ENCODE assay signal across 8 mouse cellular contexts in the genomic region with DNA sequence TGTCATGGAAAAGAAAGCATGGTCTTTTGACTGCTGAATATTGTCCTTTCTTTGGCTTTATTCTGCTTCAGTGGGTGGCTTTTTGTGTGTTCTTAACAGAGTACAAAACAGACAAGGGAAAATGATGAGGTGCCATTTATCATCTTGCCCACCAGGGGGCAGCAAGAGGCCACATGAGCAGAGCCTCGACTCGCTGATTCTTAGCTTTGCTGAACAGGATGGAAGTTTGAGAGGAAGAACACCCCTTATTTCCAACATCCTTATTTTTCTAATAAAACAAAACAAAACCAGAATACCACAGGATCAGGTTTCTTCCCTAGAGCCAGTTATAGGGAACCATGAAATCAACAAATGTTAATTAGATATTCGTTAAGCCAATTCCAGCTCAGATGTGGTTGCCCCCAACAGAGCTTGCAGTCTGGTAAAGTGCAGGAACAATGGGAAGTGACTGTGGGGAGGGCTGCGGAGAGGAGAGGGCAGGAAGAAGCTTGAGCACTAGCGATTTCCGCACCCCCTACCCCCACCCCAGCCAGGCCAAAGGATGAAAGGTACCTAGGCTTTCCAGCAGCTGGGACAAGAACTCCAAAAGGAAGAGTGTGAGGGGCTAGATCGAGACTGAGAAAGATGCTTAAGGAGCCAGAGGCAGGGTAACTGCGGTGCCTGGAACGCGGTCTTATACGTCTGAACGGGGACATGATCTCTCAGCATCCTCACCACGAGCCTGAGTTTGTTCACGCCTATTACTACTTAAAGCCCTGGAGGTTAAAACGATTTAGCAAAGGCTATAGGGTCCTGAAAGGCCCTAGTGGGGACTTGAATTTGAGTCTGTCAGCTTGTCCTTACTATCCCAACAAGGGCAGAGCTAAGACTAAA. TPM values are rescaled to one million over a fixed set of nuclear protein-coding genes. Genes with fewer than 3 reads are reported as not detected.
DNase-seq lines count a peak whose midpoint lies in the region; ATAC-seq and TF ChIP-seq lines count a peak whose summit lies in the region.

No protein-coding gene starts in this region.

- peak; percentile 34 to 51 for DNase-seq in heart, postnatal 36 days
- peak; percentile 66 for DNase-seq in layer of hippocampus, adult 11-12 months (ENCODE audit: low spot score)
- peak; percentile 82 for DNase-seq in retina, postnatal 1 day
- DNase-seq in yolk sac, embryonic 10.5 days (ENCODE audit: low spot score) = peak; percentile 26

- H3K36me3 ChIP-seq in ES-Bruce4 (ENCODE audit: control insufficient read depth, insufficient read depth, low read length, poor library complexity, severe bottlenecking) = no peaks in the 10 kb centered on the region
- H3K36me3 ChIP-seq in embryonic facial prominence, embryonic 15.5 days = no peaks in the 10 kb centered on the region
- H3K36me3 ChIP-seq in lung, embryonic 16.5 days (ENCODE audit: control insufficient read depth, insufficient read depth, low read length) = no peaks in the 10 kb centered on the region

- WGBS in bone marrow, adult 2 months = 4% methylated on average over 15 of the region's 15 CpGs
- WGBS in embryonic facial prominence, embryonic 15.5 days = under 1% methylated on average over 15 of the region's 15 CpGs
- 4% methylated on average over 15 of the region's 15 CpGs for WGBS in lung, embryonic 16.5 days

- no peaks in the 10 kb centered on the region for H3K4me1 ChIP-seq in ES-Bruce4 (ENCODE audit: control insufficient read depth, insufficient read depth, low read length)
- no peaks in the 10 kb centered on the region for H3K4me1 ChIP-seq in bone marrow, adult 2 months (ENCODE audit: control insufficient read depth, insufficient read depth, low read length)
- peaks cover 9% of the 10 kb centered on the region for H3K4me1 ChIP-seq in embryonic facial prominence, embryonic 15.5 days
- H3K4me1 ChIP-seq in lung, embryonic 16.5 days (replicated peaks; ENCODE audit: control insufficient read depth, insufficient read depth, low read length) = peaks cover 10% of the 10 kb centered on the region

- peak overlapping the region; percentile 13; the same call in 1 of the 2 replicates for H3K4me3 ChIP-seq in ES-Bruce4 (ENCODE audit: low read depth, low read length)
- no peak overlapping the region for H3K4me3 ChIP-seq in bone marrow, adult 2 months (replicated peaks; ENCODE audit: control insufficient read depth, low read depth, low read length)
- no peak overlapping the region for H3K4me3 ChIP-seq in embryonic facial prominence, embryonic 15.5 days (replicated peaks)
- H3K4me3 ChIP-seq in lung, embryonic 16.5 days (ENCODE audit: low read length) = no peak overlapping the region

- peak; percentile 66 for ATAC-seq in embryonic facial prominence, embryonic 15.5 days (ENCODE audit: insufficient number of reproducible peaks, low FRiP score, low TSS enrichment, low read depth)
- peak; percentile 62; the same call in 1 of the 2 replicates for ATAC-seq in lung, embryonic 16.5 days (ENCODE audit: low read depth)

- TF ChIP-seq EP300 in ES-Bruce4 (IDR thresholded peaks at IDR 0.05; ENCODE audit: insufficient read depth, low read depth, low read length) = no peak

- TF ChIP-seq POLR2A in ES-Bruce4 (IDR thresholded peaks at IDR 0.05; ENCODE audit: insufficient read depth, low read length) = no peak
- TF ChIP-seq POLR2A in bone marrow, adult 2 months (IDR thresholded peaks at IDR 0.05; ENCODE audit: borderline replicate concordance, control insufficient read depth, low read depth, low read length) = no peak

- H3K27me3 ChIP-seq in ES-Bruce4 (ENCODE audit: control insufficient read depth, insufficient read depth, low read length, poor library complexity, severe bottlenecking) = no peaks in the 10 kb centered on the region
- H3K27me3 ChIP-seq in embryonic facial prominence, embryonic 15.5 days = 0 out of 2 replicates have a peak, but pooled peaks cover 4% of the 10 kb centered on the region
- H3K27me3 ChIP-seq in lung, embryonic 16.5 days (ENCODE audit: control insufficient read depth, insufficient read depth, low read depth, low read length) = no peaks in the 10 kb centered on the region

- intact Hi-C loops in heart, postnatal 36 days (cut with DNase I) = loop anchor here (2.0 kb wide), 1 partner anchor 72 kb away; no protein-coding TSS in a partner anchor

- H3K9me3 ChIP-seq in ES-Bruce4 (replicated peaks; ENCODE audit: control insufficient read depth, insufficient read depth, low read length, poor library complexity, severe bottlenecking) = no peaks in the 10 kb centered on the region
- H3K9me3 ChIP-seq in embryonic facial prominence, embryonic 15.5 days (replicated peaks) = no peaks in the 10 kb centered on the region
- no peaks in the 10 kb centered on the region for H3K9me3 ChIP-seq in lung, embryonic 16.5 days (ENCODE audit: control insufficient read depth, low read length)

- H3K9ac ChIP-seq in ES-Bruce4 (ENCODE audit: low read depth, poor library complexity, severe bottlenecking) = no peak overlapping the region
- no peak overlapping the region for H3K9ac ChIP-seq in embryonic facial prominence, embryonic 15.5 days
- no peak overlapping the region for H3K9ac ChIP-seq in lung, embryonic 16.5 days (ENCODE audit: low read length)

- peak; percentile 84 for TF ChIP-seq CTCF in ES-Bruce4 (IDR thresholded peaks at IDR 0.05; ENCODE audit: low read depth, low read length)
- TF ChIP-seq CTCF in bone marrow, adult 2 months (IDR thresholded peaks at IDR 0.05; ENCODE audit: control insufficient read depth, insufficient read depth, low read length) = peak; percentile 85

- no peak overlapping the region for H3K27ac ChIP-seq in ES-Bruce4 (ENCODE audit: insufficient read depth, low read length)
- H3K27ac ChIP-seq in bone marrow, adult 2 months (ENCODE audit: control insufficient read depth, insufficient read depth, low read depth, low read length, poor library complexity) = no peak overlapping the region
- H3K27ac ChIP-seq in embryonic facial prominence, embryonic 15.5 days (replicated peaks) = peak overlapping the region; percentile 63
- no peak overlapping the region for H3K27ac ChIP-seq in lung, embryonic 16.5 days (ENCODE audit: low read length)

- H3K4me2 ChIP-seq in embryonic facial prominence, embryonic 15.5 days (replicated peaks) = peak overlapping the region; percentile 33
- H3K4me2 ChIP-seq in lung, embryonic 16.5 days (ENCODE audit: low read depth, low read length) = peak overlapping the region; percentile 10

RNA-seq across cellular contexts. Expression of a gene that starts 31.6 kb away (rescaled TPM):
- 11.2 and 11.8 TPM in 2 replicates for polyA plus RNA-seq in ES-Bruce4 (2011; ENCODE audit: insufficient read depth, insufficient read length, low read depth, missing spikeins)
- polyA plus RNA-seq in bone marrow, adult 2 months (2011; ENCODE audit: insufficient read depth, insufficient read length, low replicate concordance, missing spikeins) = not detected in 2 replicates
- polyA plus RNA-seq in embryonic facial prominence, embryonic 15.5 days (2015; fragmentation: Nextera tagmentation; extraction: Ambion mirVana) = 6.2 TPM in 2 replicates
- under 1 TPM; 0.24 to 0.28 TPM for total RNA-seq in heart, postnatal 36 days (2021)
- 3.4 and 3.5 TPM in 2 replicates for polyA plus RNA-seq in lung, embryonic 16.5 days (2015; fragmentation: Nextera tagmentation; extraction: Ambion mirVana)

Comparison
In these comparisons a context has a peak if more than half of its experiments do, and no peak if none do; other contexts are left out.
1. DNase-seq: peak in every context shown above with its lines; median percentile 82 in retina, postnatal 1 day; 66 in layer of hippocampus, adult 11-12 months; 42 in heart, postnatal 36 days; 26 in yolk sac, embryonic 10.5 days.